In the genomic region with DNA sequence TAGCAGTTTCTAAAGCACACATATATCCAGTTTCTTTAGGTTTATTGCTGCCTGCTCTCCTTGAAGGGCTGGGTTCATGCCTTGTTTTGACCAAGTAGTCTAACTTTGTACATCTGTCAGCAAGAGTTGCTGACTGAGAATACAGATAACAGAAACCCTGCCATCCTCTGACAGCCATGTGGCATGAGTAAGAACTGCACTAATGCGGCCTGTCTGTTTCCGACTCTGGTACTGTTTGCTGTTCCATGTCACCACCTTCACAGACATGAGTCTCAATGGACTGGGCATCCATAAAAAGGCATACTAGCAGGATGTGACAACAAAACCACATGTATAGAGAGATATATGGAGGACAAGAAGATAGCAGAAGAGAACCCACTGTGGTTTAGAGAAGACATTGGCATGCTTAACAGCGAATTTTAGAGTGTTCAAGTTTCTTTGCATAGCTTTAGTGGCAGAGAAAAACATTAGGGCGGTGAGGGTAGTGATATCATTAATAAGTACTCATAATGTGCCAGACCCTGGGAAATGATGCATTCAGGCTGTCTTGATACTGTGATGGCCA, we compare ENCODE assay signal across 29 mouse cellular contexts. TPM values are rescaled to one million over a fixed set of nuclear protein-coding genes. Genes with fewer than 3 reads are reported as not detected.
A peak's percentile ranks its signal among the peaks of the same experiment; 100 is the strongest.
DNase-seq lines count a peak whose midpoint lies in the region; ATAC-seq and TF ChIP-seq lines count a peak whose summit lies in the region.
"Had no signal": no experiment of that assay in that cellular context is flagged by ENCODE, and none has a peak within 500 bp of the region (broad histone marks: within the 10 kb centered on the region; RNA-seq: fewer than 3 reads in every experiment).

No protein-coding gene starts in this region.

- TF ChIP-seq CTCF in gastrocnemius, adult 2 months (IDR thresholded peaks at IDR 0.05) = no peak
- TF ChIP-seq CTCF in layer of hippocampus, adult 2 months (conservative IDR thresholded peaks at IDR 0.05) = peak; percentile 56

- peaks cover 66% of the 10 kb centered on the region for H3K4me1 ChIP-seq in heart, embryonic 13.5 days
- H3K4me1 ChIP-seq: embryonic facial prominence, embryonic 12.5 days; midbrain, embryonic 12.5 days; neural tube, embryonic 12.5 days had no signal

- DNase-seq in gastrocnemius, adult 2 months = no peak
- no peak for DNase-seq in gastrocnemius, postnatal 25 days
- no peak for DNase-seq in heart, postnatal 4 days
- DNase-seq in layer of hippocampus, adult 2 months (ENCODE audit: low spot score in 2 of 2) = no peak
- DNase-seq in layer of hippocampus, adult 9-11 months = no peak
- no peak for DNase-seq in urinary bladder, adult 2 months (ENCODE audit: low spot score)
- DNase-seq: adrenal gland, postnatal 25 days; cerebellum, adult 11-12 months; cerebellum, adult 9-11 months; embryo, embryonic 11 days; gastrocnemius, postnatal 14 days; kidney, adult 11 months; kidney, postnatal 14 days; liver, postnatal 0 days; lung, postnatal 36 days; right cerebral cortex, adult 18-20 months; thymus, adult 18-20 months; thymus, postnatal 25 days had no signal

- intact Hi-C loops in gastrocnemius, adult 2 months (cut with DNase I) = no loop called here

- peak overlapping the region; percentile 28 for H3K4me3 ChIP-seq in gastrocnemius, adult 2 months
- H3K4me3 ChIP-seq in heart, embryonic 13.5 days = no peak overlapping the region
- no peak overlapping the region for H3K4me3 ChIP-seq in layer of hippocampus, adult 2 months
- H3K4me3 ChIP-seq: embryonic facial prominence, embryonic 12.5 days; hindbrain, embryonic 13.5 days; liver, embryonic 12.5 days; megakaryocyte, embryonic 14.5 days; midbrain, embryonic 12.5 days; myocyte; neural tube, embryonic 12.5 days had no signal

- peak overlapping the region; percentile 12 for H3K4me2 ChIP-seq in heart, embryonic 13.5 days
- H3K4me2 ChIP-seq: embryonic facial prominence, embryonic 12.5 days; hindbrain, embryonic 13.5 days; liver, embryonic 12.5 days; midbrain, embryonic 12.5 days; neural tube, embryonic 12.5 days had no signal

- no peaks in the 10 kb centered on the region for H3K27me3 ChIP-seq in heart, embryonic 13.5 days (replicated peaks)
- H3K27me3 ChIP-seq: embryonic facial prominence, embryonic 12.5 days; hindbrain, embryonic 13.5 days; liver, embryonic 12.5 days; midbrain, embryonic 12.5 days; neural tube, embryonic 12.5 days had no signal

- WGBS in heart, embryonic 13.5 days = 34% methylated on average over 4 of the region's 4 CpGs

- H3K36me3 ChIP-seq in heart, embryonic 13.5 days = peaks cover 21% of the 10 kb centered on the region
- H3K36me3 ChIP-seq: embryonic facial prominence, embryonic 12.5 days; hindbrain, embryonic 13.5 days; liver, embryonic 12.5 days; midbrain, embryonic 12.5 days; neural tube, embryonic 12.5 days had no signal

- no peak overlapping the region for H3K27ac ChIP-seq in gastrocnemius, adult 2 months
- H3K27ac ChIP-seq in heart, embryonic 13.5 days (replicated peaks) = peak overlapping the region; percentile 74
- no peak overlapping the region for H3K27ac ChIP-seq in layer of hippocampus, adult 2 months
- H3K27ac ChIP-seq: embryonic facial prominence, embryonic 12.5 days; hindbrain, embryonic 13.5 days; liver, embryonic 12.5 days; midbrain, embryonic 12.5 days; neural tube, embryonic 12.5 days; stomach, postnatal 0 days had no signal

- ATAC-seq in heart, embryonic 13.5 days (ENCODE audit: extremely low read depth, insufficient number of reproducible peaks, low FRiP score, low TSS enrichment) = no peak
- ATAC-seq: forebrain, embryonic 14.5 days; inflammation-experienced regulatory T-cells, adult 6 months; liver, embryonic 12.5 days; liver, postnatal 0 days had no signal

- H3K9ac ChIP-seq in heart, embryonic 13.5 days = 0 out of 2 replicates have a peak overlapping the region, but pooled peaks have one; percentile 13
- H3K9ac ChIP-seq: embryonic facial prominence, embryonic 12.5 days; hindbrain, embryonic 13.5 days; liver, embryonic 12.5 days; liver, postnatal 0 days; midbrain, embryonic 12.5 days; neural tube, embryonic 12.5 days had no signal

- no peaks in the 10 kb centered on the region for H3K9me3 ChIP-seq in heart, embryonic 13.5 days
- H3K9me3 ChIP-seq: embryonic facial prominence, embryonic 12.5 days; hindbrain, embryonic 13.5 days; liver, embryonic 12.5 days; megakaryocyte, embryonic 14.5 days; midbrain, embryonic 12.5 days; neural tube, embryonic 12.5 days had no signal

RNA-seq across cellular contexts. Expression of gene Sptbn1, which starts 18.4 kb away (rescaled TPM):
- total RNA-seq in gastrocnemius, adult 2 months (2021) = 100 to 1,000 TPM; 112 to 141 TPM
- 100 to 1,000 TPM; 126 to 130 TPM for total RNA-seq in gastrocnemius, postnatal 25 days (2021)
- polyA plus RNA-seq in heart, embryonic 13.5 days (2015; fragmentation: Nextera tagmentation; extraction: Ambion mirVana) = 145 and 155 TPM in 2 replicates
- 100 to 1,000 TPM; 571 to 581 TPM for total RNA-seq in heart, postnatal 4 days (2021)
- total RNA-seq in layer of hippocampus, adult 2 months (2021) = 100 to 1,000 TPM; 564 to 576 TPM
- polyA plus RNA-seq in urinary bladder, adult 2 months (2012; rRNA removed) = 174 and 223 TPM in 2 replicates
